Mouse (Mus musculus) liver, adult 2 months (tissue): ENCODE results near the gene Blvrb. TPM values are rescaled to one million over a fixed set of nuclear protein-coding genes. Genes with fewer than 3 reads are reported as not detected.

Source experiments
- DNase-seq: peaks from one replicate; pipeline ENCODE4 v3.0.0-alpha.2; 2011; ENCODE audit warnings: low read depth, low spot score; ENCODE audit errors: extremely low read depth
- H3K27ac ChIP-seq: fragments of 200-500 bp; replicated peaks from 2 replicates; pipeline ENCODE4 v1.5.1; 2012; ENCODE audit warnings: low read depth, mild to moderate bottlenecking, control low read depth, inconsistent platforms, low read length; ENCODE audit not compliant: insufficient read depth
- H3K27me3 ChIP-seq: fragments of 200-500 bp; 2 replicates; pipeline ENCODE4 v1.6.1; 2012; ENCODE audit warnings: mild to moderate bottlenecking, moderate library complexity, low read length, inconsistent platforms; ENCODE audit not compliant: control insufficient read depth, insufficient read depth
- H3K36me3 ChIP-seq: fragments of 200-500 bp; 2 replicates; pipeline ENCODE4 v1.6.1; 2012; ENCODE audit warnings: low read length, inconsistent platforms; ENCODE audit not compliant: control insufficient read depth, insufficient read depth
- H3K4me1 ChIP-seq: fragments of 200-500 bp; 2 replicates; pipeline ENCODE4 v1.6.1; 2011; ENCODE audit warnings: low read length; ENCODE audit not compliant: control insufficient read depth, insufficient read depth
- H3K4me3 ChIP-seq: fragments of 200-500 bp; 2 replicates; pipeline ENCODE4 v1.5.1; 2011; ENCODE audit warnings: low read depth, mild to moderate bottlenecking, control low read depth, low read length, moderate library complexity; ENCODE audit not compliant: insufficient read depth
- H3K79me2 ChIP-seq: fragments of 200-500 bp; 2 replicates; pipeline ENCODE4 v1.6.1; 2012; ENCODE audit warnings: inconsistent platforms, mild to moderate bottlenecking, low read length, moderate library complexity; ENCODE audit not compliant: control insufficient read depth, insufficient read depth
- H3K9ac ChIP-seq: fragments of 200-500 bp; 2 replicates; pipeline ENCODE4 v1.6.1; 2012; ENCODE audit warnings: low read depth, mild to moderate bottlenecking, control low read depth, inconsistent platforms, low read length
- CTCF ChIP-seq: fragments of 200-500 bp; IDR thresholded peaks from 2 replicates; pipeline ENCODE4 v1.5.1; 2011; ENCODE audit warnings: low read depth, low read length, control low read depth
- POLR2A ChIP-seq: fragments of 200-500 bp; IDR thresholded peaks from 2 replicates; pipeline ENCODE4 v1.6.1; 2011; ENCODE audit warnings: low read length, control low read depth; ENCODE audit not compliant: insufficient read depth; ENCODE audit errors: extremely low read depth
- WGBS: fragments of 180-500 bp; shearing (Covaris S2); methylation state at CpG from one replicate; pipeline ENCODE4 v1.1.7; 2018; 5-methylcytosine and 5-hydroxymethylcytosine counted together
- polyA plus RNA-seq: library from polyadenylated mRNA; depleted of rRNA; stranded (reverse); fragments of >200 nt; gene quantifications from 2 replicates; pipeline ENCODE4 v1.2.3, GENCODE M21; 2012
- total RNA-seq: library from RNA; depleted of rRNA; stranded (reverse); fragments of >200 nt; gene quantifications from 2 replicates; pipeline ENCODE4 v1.2.3, GENCODE M21; 2014

The Blvrb gene
- total and polyA plus RNA-seq, 2 experiments: 142 to 268 TPM

DNA sequence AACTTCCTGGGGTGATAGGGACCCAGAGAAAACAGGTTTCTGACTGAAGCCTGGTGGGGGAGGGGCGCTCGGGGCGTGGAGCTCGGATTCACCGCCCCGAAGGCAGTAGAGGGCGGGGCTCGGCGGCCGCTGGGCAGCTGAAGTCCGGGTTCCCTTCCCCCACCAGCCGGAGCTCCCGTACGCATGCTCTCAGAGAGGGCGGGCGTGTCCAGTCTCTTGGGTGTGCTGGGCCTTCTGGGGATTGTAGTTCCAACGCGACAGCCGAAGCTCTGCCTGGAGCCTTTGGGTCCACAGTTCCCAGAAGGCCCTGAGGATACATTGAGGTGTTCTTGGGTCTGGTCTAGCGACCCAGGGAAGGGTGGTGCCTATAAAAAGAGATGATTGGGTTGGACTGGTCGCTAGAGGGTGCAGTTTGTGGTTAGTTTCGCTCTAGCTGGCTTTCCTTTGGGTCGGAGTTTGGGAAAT, 26.7 kb downstream of the Blvrb start:
- under 1% methylated on average over 23 of the region's 23 CpGs for WGBS
- Histone ChIP-seq H3K9ac (peak overlapping the region; percentile 87), H3K36me3 (peaks cover 4% of the 10 kb centered on the region), H3K4me1 (peaks cover 16% of the 10 kb centered on the region), H3K27me3 (no peaks in the 10 kb centered on the region), H3K27ac (peak overlapping the region; percentile 78), H3K4me3 (peak overlapping the region; percentile 89), H3K79me2 (peaks cover 12% of the 10 kb centered on the region)
- TF ChIP-seq CTCF (peak; percentile 44; the same call in 1 of the 2 replicates), POLR2A (0 out of 2 replicates have a peak, but pooled peaks have one; percentile 12)
- peak; percentile 99 for DNase-seq

GRCm38 (mm10) chr7:27475596-27475995, 27.8 kb downstream of the Blvrb start:
- H3K9ac ChIP-seq: no peak overlapping the region
- 75% methylated on average over 2 of the region's 2 CpGs for WGBS
- H3K79me2 ChIP-seq: peaks cover 12% of the 10 kb centered on the region
- peaks cover 4% of the 10 kb centered on the region for H3K36me3 ChIP-seq
- no peaks in the 10 kb centered on the region for H3K27me3 ChIP-seq
- DNase-seq: no peak
- no peak overlapping the region for H3K27ac ChIP-seq
- peaks cover 23% of the 10 kb centered on the region for H3K4me1 ChIP-seq
- no peak overlapping the region for H3K4me3 ChIP-seq
- no peak for TF ChIP-seq POLR2A
- TF ChIP-seq CTCF: no peak

GRCm38 (mm10) chr7:27476098-27476635, 28.4 kb downstream of the Blvrb start:
- no peak for TF ChIP-seq CTCF
- TF ChIP-seq POLR2A: no peak
- no peak overlapping the region for H3K27ac ChIP-seq
- 49% methylated on average over 14 of the region's 14 CpGs for WGBS
- H3K27me3 ChIP-seq: no peaks in the 10 kb centered on the region
- H3K9ac ChIP-seq: no peak overlapping the region
- peak; percentile 38 for DNase-seq
- H3K36me3 ChIP-seq: peaks cover 4% of the 10 kb centered on the region
- peaks cover 23% of the 10 kb centered on the region for H3K4me1 ChIP-seq
- H3K79me2 ChIP-seq: peaks cover 12% of the 10 kb centered on the region
- no peak overlapping the region for H3K4me3 ChIP-seq

DNA sequence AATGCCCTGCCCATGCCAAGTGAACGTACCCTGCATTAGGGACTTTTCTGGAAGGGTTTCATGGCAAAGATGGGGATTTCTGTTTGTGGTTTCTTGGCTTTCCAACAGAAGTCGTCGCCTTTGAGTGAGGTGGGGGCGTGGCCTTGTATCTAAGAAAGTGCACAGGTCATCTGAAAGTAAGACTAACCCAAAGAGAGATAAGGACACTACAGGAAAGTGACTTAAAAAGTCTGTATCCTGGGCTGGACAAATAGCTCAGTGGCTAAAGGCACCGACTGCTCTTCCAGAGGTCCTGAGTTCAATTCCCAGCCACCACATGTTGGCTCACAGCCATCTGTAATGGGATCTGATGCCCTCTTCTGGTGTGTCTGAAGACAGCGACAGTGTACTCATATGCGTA, 30.8 kb downstream of the Blvrb start:
- H3K4me3 ChIP-seq: no peak overlapping the region
- peaks cover 24% of the 10 kb centered on the region for H3K4me1 ChIP-seq
- 60% methylated on average over 7 of the region's 7 CpGs for WGBS
- peaks cover 4% of the 10 kb centered on the region for H3K36me3 ChIP-seq
- H3K9ac ChIP-seq: no peak overlapping the region
- no peak overlapping the region for H3K27ac ChIP-seq
- no peak for TF ChIP-seq CTCF
- TF ChIP-seq POLR2A: no peak
- no peaks in the 10 kb centered on the region for H3K27me3 ChIP-seq
- peaks cover 12% of the 10 kb centered on the region for H3K79me2 ChIP-seq
- no peak for DNase-seq

DNA sequence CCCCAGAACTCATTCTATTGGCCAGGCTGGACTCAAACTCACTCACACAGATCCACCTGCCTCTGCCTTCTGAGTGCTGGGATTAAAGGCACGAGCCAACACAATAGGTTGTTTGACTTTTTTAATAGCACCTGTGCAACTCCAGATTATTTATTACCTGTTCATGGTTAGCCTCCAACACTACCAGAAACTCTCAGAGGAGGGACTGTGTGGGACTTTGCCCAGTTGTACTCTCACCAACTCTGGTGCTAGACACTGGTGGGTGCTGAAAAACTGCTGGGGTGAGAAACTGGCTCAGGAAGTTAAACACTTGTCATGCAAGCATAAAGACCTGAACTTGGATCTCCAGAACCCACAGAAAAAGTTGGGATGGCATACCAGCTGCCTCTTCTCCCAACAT, 32.0 kb downstream of the Blvrb start:
- peaks cover 24% of the 10 kb centered on the region for H3K4me1 ChIP-seq
- H3K36me3 ChIP-seq: peaks cover 4% of the 10 kb centered on the region
- H3K27me3 ChIP-seq: no peaks in the 10 kb centered on the region
- H3K79me2 ChIP-seq: peaks cover 12% of the 10 kb centered on the region
- H3K4me3 ChIP-seq: no peak overlapping the region
- 18% methylated on average over 1 of the region's 1 CpGs for WGBS
- H3K9ac ChIP-seq: peak overlapping the region; percentile 47; the same call in 1 of the 2 replicates
- peak overlapping the region; percentile 87 for H3K27ac ChIP-seq
- peak; percentile 78 for DNase-seq
- TF ChIP-seq POLR2A (no peak), CTCF (no peak)

DNA sequence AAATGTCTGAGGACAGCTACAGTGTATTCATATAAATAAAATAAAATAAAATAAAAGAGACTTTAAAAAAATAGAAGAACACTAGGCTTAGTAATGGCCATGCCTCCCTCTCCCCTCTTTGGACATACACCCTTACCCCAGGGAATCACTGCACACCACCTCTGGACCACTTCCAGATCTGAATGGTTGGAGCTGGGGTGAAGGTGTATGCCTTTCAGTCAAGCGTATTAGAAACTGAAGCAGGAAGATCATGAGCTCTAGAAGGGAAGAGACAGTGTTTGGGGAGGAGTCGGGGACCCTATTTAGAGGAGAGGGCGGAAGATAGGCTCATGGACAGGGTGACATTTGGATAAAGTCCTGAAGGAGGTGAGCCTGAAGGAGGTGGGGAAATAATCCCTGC, 32.7 kb downstream of the Blvrb start:
- Histone ChIP-seq H3K4me3 (peak overlapping the region; percentile 34), H3K27ac (peak overlapping the region; percentile 80), H3K79me2 (peaks cover 12% of the 10 kb centered on the region), H3K27me3 (no peaks in the 10 kb centered on the region), H3K9ac (peak overlapping the region; percentile 59), H3K4me1 (peaks cover 23% of the 10 kb centered on the region), H3K36me3 (peaks cover 4% of the 10 kb centered on the region)
- WGBS: 15% methylated on average over 3 of the region's 3 CpGs
- DNase-seq: peak; percentile 56
- no peak for TF ChIP-seq POLR2A
- no peak for TF ChIP-seq CTCF
